Mouse (Mus musculus): ENCODE measurements around the gene Olfr631.
"Not testable (repeated sequence)": the region's sequence is repeated elsewhere in the genome, so short reads cannot be mapped to it uniquely, and the experiment has no call there.

The Olfr631 gene

DNA sequence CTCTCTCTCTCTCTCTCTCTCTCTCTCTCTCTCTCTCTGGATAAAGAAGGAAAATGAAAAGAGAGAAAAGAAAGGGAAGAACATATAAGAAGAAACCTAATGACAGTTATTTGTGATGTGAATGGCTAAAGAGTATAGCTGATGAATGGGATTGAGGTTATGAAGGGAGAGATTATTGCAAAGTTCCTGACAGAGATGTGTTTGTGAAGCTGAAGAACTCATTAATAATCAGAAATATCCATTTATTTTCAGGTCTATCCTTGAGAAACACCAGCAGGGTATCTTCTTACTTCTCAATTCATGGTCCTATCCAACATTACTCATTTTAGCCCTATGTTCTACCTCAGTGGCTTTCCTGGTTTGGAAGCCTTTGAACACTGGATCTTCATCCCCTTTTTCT is at the start of gene Olfr631:
Gene Olfr631 (plus strand): TSS at position 301 of the 400 bp plus-strand sequence.
- DNase-seq (ENCODE audit: low spot score in 2 of 2): no peak

DNA sequence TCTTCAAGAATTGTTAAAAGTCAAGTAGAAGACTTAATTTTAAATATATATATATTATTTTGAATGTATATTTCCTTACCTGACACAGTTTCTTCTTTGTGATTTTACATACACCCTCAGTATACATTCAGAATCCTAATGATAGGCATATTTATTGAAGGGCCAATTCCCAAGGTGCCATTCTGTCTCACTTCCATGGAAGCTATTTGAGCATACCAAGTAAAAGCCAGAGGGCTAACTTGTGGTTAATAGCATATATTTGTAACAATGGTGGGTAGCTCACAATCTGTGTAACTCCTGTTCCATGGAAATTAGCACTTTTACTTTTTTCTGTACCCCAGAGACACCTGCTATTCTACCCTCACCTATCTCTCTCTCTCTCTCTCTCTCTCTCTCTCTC is 42.5 kb upstream of the Olfr631 start, which contains the start of gene Olfr66:
Gene Olfr66 (minus strand): TSS at position 101 of the 400 bp plus-strand sequence.
- DNase-seq (ENCODE audit: low spot score in 2 of 2): no peak

DNA sequence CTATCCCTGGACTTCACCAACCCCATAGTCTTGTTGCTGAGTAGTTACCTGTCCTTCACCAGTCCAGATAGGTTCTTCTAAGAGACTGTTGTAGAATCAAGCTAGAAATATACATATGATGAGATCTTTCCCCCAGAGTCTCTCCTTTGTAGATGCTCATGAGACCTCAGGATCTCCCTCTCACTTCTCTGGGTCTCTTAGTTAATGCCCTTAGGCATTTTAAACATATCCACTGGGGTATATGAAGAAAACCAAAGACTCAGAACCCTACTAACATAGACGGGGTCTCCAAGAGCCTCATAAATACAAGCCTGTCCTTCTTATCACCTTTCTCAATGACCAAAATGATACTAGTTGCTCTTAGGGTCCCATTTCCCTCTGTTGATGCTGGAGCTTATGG is 34.2 kb upstream of the Olfr631 start, which contains the start of gene Olfr64:
Gene Olfr64 (minus strand): TSS at position 101 of the 400 bp plus-strand sequence.
- no peak for DNase-seq (ENCODE audit: low spot score in 2 of 2)

DNA sequence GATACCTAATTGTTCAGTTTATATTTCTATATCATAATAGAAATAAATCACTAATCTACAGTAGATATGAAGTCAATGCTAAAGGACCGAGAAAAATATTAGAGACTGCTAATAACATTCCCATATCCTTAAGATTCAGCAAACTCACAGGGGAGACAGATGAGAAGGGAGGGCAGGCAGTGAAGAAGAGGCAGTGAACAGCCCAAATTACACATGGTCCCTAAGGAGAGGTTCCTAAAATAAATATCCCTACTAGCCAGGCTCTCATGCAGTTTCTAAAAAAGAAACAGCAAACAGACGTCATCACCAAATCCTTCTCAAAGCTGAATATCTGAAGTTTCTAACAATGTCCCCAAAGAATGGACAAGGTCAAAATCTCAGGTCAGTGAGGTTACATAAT is 25.4 kb upstream of the Olfr631 start, which contains the start of gene Olfr65:
Gene Olfr65 (plus strand): TSS at position 301 of the 400 bp plus-strand sequence.
- DNase-seq (ENCODE audit: low spot score in 2 of 2): no peak

DNA sequence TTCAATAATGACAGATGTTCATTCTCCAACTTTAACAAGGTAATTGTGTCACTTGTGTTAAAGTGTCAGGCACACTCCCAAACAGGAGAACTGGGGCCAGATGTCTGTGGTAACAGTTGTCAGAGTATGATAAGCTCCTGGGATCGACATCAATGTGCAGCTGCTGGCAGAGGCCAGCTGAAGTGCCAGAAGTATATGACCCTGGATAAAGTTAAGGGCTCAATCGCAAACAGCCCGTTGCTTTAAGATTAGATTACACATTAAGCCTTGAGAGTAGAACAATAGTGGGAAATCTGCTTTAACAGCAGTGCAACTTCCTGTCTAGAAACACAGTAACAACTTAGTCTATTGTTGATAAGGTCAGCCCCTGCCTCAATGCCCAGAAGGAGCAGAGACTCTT is 18.6 kb upstream of the Olfr631 start:
- peak; percentile 54 to 62 for DNase-seq (ENCODE audit: low spot score in 2 of 2)

DNA sequence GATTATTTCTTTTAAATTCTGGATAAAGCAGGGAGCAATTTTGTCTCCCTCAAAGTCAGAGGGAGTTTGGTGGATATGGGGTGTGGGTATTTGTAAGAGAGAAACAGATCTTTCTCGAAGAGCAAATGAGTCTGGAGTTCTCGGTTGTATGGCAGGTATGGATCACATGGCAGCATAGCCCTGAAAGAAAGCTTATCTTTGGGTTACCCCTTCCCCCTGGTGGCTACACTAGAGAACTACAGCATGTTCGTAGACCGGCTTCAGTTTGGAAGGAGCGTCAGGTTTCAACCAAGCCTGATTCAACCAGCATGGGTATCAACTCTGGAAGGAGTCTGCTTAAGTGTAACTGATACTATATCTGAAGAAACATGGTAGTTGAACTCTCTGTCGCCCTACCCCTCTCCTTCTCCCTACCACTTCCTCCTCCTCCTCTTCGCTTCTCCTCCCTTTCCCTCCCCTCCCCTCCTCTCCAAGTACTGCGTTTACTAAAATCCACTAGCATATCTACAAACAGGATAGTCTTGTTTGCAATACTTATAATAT is 15.6 kb upstream of the Olfr631 start:
- peak; percentile 45 to 64 for DNase-seq (ENCODE audit: low spot score in 2 of 2)

DNA sequence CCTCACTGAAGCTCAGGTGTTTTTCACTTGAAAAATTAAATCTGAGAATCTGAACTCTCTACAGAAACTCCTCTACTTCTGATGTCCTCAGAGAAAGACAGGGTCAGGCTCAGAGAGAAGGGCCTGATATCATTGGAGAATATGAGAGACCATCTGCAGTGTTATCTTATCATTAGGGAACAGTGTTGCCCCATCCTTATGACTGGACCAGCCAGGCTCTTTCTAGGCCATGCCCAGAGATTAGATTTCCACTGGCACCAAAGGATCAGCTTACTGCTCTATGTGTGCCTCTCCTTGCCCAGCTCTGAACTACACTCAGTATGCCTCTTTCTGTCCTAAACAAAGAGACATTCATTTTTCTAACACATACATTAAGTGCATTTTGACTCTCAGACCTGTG is 13.3 kb upstream of the Olfr631 start:
- DNase-seq (ENCODE audit: low spot score in 2 of 2): no peak

DNA sequence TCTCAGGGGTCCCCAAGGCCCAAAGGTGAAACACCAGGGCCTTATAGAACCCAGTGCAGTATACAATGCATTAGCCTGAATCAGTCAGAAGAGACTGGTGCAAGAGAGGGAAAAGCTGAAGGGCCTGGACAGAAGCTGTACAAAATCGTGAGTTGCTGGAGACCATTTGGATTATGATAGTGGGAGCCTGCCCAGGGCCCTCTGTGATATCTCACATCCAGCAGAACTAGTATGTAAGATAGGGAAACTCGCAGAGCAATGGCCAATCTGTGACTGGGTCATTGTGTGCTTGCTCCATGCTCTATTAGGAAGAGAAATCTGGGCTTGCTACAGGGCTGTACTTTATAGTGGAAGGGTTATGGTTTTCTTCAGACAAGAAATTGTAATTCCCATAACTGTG is 5.6 kb downstream of the Olfr631 start, which contains the start of gene Olfr632:
Gene Olfr632 (plus strand): TSS at position 84 of the 400 bp plus-strand sequence.
- no peak for DNase-seq (ENCODE audit: low spot score in 2 of 2)

DNA sequence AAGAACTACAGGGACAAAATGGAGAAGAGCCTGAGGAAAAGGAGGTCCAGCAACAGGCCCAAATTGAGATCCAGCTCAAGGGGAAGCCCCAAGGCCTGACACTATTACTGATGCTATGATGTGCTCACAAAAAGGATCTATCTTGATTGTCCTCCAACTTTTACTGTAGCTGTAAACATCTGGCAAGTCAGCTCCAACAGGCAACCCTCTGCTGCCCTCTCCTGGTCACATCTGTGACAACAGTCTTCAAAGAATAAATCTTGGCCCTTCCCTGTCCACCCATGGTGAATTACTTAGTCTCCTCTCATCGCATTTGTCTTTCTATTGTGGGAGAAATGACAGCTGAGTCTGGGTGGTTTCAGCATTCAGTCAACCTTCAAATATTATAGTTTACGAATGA is 14.1 kb downstream of the Olfr631 start:
- DNase-seq (ENCODE audit: low spot score in 2 of 2): peak; percentile 65 to 81

DNA sequence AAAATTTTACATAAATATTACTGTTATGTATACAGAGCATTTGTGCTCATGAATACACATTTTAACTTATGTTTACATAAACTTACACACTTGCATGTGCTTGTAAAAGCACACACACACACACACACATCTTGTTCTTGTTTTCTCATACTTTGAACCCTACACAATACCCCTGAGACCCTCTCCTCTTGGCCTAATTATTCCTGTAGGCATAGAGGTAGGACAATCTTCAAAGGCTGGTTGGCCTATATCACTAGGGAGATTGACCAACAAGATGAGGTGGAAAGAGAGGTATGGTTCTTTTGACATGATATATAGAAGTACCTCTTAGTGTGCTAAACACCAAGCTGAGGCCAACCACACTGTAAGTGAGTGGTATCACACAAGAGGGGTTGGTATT is 15.5 kb downstream of the Olfr631 start, which contains the start of gene Olfr633:
Gene Olfr633 (plus strand): TSS at position 301 of the 400 bp plus-strand sequence.
- DNase-seq (ENCODE audit: low spot score in 2 of 2): no peak

DNA sequence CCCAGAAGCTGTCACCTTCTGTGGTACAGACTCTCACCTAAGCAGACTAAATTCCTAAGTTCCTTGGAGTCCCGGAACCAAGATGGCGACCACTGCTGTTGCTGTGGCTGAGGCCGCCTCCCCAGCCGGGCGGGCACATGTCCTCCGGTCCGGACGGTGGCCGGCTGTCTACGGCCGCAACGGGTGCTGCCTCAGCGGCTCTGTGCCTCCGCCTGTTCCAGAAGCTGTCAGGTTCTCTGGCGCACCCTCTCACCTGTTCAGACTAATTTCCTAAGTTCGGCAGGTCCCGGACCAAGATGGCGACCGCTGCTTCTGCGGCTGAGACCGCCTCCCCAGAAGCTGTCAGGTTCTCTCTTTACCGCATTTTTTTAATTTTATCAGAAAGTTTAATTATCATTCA is 38.2 kb downstream of the Olfr631 start:
- not testable (repeated sequence) for DNase-seq (ENCODE audit: low spot score in 2 of 2)

DNA sequence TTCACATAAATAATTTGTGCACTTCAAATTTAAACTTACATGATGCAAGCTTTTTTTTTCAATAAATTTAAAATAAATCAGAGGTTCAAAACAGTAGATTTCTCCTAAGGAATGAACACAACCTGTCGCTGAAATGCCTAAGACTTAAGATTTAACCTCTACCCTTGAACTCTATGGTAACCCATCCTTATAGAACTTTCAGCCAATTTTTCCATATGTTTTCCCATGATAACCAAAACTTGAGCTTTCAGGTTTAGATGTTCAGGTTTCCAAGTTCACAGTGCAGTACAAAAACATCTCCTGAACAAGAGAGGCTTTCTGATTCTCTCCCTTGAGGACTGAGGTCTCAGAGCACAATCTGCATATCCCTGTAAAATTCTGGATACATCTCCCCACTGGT is 42.2 kb downstream of the Olfr631 start, which contains the start of gene Olfr635:
Gene Olfr635 (plus strand): TSS at position 301 of the 400 bp plus-strand sequence.
- DNase-seq (ENCODE audit: low spot score in 2 of 2): no peak

DNA sequence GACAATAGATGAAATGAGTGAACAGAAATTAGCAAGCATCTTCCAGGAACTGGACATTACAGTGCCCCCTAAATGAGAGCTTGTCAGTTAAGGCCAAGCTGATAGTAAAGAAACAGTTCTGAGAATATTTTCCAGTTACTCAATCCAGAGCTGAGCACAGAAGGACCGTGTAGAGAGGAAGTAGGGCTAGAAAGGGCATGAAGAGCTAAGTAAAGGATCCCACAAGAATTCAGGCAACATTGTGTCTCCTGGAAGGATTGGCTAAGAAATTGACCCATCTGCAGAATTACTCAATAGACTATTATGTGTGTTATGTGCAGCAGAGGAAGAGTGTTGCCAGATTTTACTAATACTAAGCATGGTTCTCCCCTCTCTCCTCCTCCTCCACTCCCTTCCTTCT is 43.2 kb downstream of the Olfr631 start:
- DNase-seq (ENCODE audit: low spot score in 2 of 2): no peak

Data from spleen, postnatal 4 days (tissue).